Mouse (Mus musculus) G1E-ER4 (cell line): ENCODE measurements around the gene Tph1. TPM values are rescaled to one million over a fixed set of nuclear protein-coding genes. Genes with fewer than 3 reads are reported as not detected.
A peak's percentile ranks its signal among the peaks of the same experiment; 100 is the strongest.

Experiments used
- GATA1 ChIP-seq: IDR thresholded peaks from one replicate; pipeline ENCODE4 v1.8.0; 2012; ENCODE audit warnings: low read length, inconsistent platforms
- polyA plus RNA-seq: library from polyadenylated mRNA; stranded (reverse); fragments of >175 nt; gene quantifications from 2 replicates; pipeline ENCODE4 v1.2.3, GENCODE M21; 2012

Tph1 gene
- polyA plus RNA-seq: 0.37 and 0.60 TPM in 2 replicates

DNA sequence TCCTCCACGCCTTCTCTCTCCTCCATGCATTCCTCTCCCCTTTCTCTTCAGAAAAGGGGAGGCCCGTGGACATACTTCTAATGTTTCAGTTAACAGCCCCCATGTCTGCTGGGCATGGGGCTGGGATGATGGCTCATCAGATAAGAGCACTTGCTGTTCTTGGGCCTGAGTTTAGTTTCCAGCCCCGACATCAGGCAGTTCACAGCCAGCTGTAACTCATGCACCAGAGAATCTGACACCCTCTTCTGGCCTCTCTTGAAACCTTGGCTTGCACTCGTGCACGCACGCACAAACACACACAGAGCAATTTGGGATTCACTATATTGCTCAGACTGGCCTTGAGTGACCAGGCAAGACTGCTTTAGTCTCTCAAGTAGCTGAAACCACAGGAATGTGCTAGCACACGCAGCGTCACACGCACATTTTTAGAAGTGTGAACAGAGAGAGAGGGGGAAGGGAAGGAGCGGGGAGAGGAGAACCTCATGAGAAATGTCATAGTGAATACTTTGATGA, at the start of gene Tph1:
TSS of gene Tph1 (minus strand) at position 378 of the 513 bp plus-strand sequence.
- TF ChIP-seq GATA1: no peak

DNA sequence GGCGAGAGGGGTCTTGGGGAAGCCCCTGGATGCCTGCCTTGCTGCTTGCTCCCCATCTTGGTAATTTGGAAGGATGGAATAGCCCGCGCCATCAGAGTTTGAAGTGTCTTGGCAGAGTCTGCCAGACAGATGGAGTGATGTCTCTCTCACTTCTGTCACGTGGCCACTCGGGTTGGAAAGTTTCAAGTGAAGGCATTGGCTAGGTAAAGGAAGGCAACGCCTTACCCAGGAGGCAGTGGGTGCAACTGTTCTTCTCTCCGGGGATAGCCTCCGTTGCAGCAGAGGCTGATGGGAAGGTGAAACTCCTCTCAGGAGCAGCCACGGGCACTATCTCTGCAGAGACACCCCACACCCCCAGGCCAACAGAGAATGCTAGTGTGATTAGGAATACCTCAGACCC, 48.1 kb upstream of the Tph1 start:
- no peak for TF ChIP-seq GATA1

DNA sequence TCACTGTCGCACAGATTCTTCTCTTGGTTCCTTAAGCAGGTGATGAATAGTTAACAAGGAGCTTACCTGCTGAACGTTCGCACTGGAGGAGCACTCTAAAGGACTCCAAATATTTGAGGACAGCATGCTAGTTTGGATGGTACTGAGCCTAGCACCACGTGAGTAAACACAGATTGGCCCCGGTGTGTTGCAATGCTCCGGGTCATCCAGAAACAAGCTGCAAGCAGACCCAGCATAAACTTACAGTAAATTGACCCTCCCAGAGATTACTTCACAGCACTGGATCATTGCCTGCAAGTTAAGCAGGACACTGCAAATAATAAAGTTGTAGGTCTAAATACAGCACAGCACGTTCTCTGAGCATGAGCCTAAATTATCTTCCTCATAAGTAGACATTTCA, 47.2 kb upstream of the Tph1 start:
- no peak for TF ChIP-seq GATA1

DNA sequence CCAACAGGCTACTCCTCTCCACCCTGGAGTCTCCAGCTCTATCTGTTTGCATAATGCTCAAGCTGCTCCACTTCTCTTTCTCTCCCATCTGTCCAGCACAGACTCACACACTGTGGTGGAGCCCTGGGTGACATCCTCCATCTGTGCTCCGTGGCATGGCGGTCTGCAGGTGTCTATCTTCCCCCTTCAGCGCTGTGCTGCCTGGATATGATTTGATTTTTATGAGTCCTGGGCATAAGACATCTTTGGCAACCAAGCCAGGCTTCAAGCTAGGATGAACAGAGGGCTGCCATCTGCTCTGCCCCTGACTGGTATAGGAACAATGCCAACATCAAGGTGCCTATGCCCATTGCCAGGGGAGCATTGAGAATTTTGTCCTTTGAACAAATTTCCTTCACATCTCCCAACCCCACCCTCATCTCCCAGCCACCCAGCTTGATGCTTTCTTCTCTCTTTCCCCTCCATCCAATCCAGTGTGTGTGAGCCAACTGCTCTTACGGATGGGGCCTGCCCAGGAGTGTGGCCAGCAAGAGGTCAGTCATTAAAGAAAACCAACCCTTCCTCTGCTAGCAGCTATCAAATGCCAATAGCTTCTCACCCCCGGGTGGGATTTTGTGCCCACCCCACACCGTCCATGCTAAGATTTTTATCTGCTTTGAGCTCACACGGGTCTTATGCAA, 46.4 kb upstream of the Tph1 start:
- no peak for TF ChIP-seq GATA1

DNA sequence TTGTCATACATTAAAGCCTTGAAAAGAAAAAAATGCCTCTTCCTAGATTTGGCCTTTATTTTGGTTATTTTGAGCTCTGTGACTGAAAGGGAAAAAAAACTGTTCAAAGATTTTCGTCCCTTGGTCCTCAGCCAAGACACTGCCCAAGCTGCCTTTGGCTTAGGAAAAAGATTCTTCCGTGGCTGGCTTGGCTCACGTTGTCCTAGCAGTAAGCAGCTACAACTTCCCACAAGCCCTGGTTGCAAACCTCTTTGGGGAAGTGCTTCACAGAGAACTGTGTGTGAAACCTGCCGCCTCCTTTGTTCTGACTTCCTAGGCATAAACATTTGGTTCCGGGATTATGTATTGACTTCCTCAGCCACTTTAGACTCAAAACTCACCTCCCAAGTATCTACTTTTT, 44.6 kb upstream of the Tph1 start:
- TF ChIP-seq GATA1: no peak

DNA sequence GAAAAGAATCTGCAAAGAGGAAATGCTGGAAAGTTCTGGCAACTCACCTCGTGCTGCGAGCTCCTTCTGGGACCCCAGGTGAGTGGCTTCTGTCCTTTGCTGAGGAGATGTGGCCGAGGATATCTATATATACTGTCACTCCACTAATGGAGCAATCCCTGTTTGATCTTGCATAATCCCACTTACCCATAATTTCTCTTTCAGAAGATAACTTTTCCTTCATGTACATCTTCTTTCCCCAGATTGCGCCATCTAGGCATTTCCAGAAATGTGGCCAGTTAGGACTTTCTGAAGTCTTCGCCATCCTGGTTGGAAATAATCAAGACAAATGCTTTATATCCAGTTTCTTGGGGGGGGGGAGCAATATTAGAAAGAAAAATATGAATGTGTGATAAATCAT, 43.3 kb upstream of the Tph1 start, which contains the start of gene Saa3:
TSS of gene Saa3 (minus strand) at position 101 of the 400 bp plus-strand sequence.
- TF ChIP-seq GATA1: no peak

DNA sequence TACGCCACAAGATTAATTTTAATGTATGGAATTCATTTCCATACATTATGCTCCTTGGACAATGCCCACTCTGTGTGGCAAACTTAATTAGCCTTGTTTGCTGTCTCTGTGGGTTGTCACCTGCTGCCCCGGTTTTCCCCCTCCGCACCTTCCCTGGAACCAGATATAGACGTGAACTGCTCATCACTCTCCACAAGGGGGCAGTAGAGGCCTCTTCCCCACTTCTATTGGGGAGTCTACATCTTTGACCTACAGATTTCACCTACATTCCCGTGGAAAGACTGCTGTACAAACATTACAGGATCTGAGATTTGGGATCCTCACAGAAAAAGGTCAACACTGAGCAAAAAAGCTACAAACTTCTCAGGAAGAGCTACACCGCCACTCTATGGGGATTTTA, 42.2 kb upstream of the Tph1 start:
- no peak for TF ChIP-seq GATA1

DNA sequence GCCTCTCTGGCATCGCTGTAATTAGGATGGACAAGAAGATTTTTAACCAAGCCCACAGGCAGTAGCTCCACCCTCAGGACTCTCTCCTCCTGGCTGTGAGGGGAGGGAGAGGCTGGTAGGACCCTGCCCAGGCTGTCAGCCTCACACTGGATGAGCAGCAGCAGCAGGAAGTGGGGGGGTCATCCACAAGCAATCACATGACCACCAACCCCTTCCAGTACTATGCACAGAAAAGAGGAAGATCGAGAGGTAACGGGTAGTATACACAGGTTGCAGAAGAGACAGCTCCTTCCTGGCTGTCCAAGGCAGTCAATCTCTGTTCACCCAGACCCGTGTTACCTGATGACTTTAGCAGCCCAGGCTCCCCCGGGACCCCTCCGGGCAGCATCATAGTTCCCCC, 39.9 kb upstream of the Tph1 start:
- TF ChIP-seq GATA1: no peak

DNA sequence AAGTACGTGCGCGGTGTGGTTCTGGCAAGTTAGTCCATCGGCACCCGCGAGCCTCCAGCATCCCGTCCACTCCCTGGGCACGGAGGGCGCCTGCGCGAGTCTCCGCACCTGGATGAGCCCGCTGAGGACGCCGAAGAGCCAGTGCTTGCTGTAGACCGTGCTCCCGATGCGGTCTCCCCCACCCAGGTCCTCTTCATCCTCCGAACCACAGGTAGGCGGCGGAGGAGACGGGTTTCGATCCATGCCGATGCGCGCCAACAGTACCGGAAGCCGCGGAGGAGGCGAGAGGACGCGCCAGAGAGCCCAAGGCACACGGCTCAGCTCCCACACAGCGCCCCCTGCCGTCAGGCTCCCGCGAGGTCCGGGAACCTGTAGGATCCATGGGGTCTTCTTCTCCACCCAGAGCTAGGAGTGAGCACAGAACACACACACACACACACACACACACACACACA, 38.1 kb upstream of the Tph1 start, which contains the start of gene Saal1:
TSS of gene Saal1 (minus strand) at position 291 of the 455 bp plus-strand sequence.
- no peak for TF ChIP-seq GATA1

DNA sequence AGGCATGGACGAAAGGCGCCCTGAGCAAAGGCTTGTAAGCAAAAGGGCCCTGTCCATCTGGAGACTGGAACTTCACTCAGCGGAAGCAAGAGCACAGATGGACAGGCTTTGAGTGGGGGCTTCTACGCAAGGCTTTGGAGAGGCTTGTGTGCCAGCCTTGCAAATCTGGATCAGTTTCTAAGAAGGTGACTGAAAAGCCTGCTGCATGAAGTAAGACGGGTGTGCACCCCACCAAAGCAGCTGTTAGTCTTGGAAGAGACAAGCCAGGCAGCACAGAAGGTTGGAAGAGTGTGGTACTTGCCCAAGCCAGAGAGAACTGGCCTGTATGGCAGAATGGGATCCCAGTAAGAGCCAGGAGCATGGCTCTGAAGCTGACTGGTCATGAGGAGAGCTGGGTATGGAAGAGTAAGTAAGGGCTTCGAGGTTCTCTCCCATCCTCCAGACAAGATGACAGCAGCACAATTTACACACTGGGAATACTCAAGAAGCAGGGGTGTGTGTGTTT, 28.2 kb upstream of the Tph1 start:
- no peak for TF ChIP-seq GATA1

DNA sequence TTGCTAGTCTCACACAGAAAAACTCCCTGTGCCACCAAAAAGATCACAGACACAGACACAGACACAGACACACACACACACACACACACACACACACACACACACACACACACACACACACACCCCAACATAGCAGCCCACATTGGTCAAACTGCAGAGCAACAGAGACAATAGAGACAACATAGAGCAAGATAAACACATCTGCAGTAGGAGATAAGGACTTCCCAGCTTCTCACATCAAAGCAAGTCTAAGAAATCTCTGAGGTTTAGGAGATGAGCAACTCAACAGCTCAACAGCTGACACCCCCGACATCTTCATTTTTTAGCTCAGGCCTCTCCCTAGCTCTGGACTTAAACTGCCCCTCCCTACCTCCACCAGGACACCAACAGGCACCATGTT, 24.4 kb upstream of the Tph1 start:
- peak; percentile 98 for TF ChIP-seq GATA1

DNA sequence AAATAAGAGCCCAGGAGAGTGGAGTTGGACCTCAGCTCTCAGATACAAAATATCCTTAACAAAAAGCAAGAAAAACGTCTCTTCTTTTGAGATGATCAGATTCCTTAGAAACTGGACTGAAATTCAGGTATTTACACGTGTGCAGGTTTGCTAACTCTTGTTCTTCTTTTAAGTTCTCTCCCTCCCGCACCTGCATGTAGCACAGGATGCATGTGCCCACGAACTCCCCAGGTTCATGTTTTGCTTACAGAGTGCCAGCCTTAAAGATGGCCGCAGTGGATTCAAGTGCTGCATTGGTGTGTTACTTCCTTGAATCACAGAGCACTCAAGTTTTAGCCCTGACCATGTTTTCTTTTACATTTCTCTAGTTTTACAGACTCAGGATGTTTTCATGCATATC, 14.5 kb upstream of the Tph1 start:
- TF ChIP-seq GATA1: no peak

DNA sequence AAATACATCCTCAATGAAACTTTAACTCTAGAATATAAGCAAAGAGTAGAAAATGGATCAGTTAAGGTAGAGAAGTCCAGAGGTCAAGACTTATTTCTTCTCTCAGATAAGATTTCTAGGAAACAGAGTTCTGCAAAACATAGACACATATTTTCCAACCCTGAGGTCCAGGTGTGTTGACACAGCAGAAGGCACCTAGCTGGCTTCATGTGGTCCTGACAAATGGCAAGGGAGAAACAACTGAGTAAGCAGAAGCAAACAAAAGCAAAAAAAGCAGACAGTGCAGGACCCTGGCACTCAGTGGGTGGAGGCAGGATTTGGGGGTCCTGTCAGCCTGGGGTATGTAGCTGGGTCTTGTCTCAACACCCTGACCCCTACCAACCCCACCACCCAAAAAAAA, 8.4 kb upstream of the Tph1 start:
- TF ChIP-seq GATA1: no peak

DNA sequence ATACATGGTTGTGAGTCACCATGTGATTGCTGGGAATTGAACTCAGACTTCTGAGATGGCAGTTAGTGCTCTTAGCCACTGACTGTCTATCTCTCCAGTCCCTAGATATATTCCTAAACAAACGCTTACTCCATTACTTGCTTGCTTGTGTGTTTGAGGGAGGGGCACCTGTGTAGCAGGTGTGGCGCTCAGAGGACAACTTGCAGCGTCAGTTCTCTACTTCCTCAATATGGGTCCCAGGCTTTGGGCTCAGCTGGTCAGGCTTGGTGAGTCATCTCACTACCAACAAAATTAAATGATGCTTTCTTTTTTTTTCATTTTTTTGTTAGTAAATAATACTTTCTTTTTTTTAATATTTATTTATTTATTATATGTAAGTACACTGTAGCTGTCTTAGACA, 6.1 kb upstream of the Tph1 start:
- no peak for TF ChIP-seq GATA1

DNA sequence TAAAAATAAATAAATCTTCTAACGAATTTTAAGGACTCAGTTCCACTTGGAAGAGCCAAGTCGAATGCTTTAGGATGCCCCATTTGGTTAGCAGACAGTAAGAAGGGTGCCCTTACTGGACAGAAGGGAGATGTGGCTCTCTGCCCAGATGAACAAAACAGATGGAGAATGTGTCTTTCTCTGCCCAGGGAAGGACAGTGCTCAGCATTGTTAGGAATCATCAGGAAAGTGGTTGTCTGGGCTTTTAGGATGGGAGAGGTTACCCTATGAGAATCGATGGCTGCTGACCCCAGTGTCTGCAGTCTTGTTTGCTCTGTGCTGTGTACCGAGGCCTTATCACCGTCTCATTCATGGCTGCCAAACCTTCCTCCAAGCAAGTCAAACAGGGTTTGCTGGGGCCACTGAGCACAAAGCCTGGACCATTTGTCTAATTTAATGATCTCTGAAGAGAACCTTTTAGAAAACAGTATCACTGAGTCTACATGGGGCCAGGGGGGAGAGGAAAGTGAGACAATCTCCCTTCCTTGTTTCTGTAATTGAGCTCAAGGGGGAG, 4.5 kb upstream of the Tph1 start:
- no peak for TF ChIP-seq GATA1

DNA sequence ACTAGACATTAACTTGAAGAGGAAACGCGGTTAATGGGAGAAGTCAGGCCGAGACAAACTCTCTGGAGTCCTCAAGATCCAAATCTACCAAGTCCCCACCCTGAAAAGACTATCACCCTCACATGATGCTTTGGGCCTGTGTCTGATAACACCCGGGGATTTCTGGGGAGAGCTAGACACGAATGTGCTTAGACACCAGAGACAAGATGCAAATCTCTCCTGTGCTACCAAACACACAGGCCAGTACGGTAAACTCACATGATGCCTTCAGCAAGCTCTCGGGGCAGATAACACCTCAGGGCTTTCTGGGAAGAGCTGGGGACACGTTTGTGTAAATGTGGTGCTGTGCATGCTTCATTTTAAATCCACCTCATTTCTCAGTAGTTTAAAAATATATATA, 3.5 kb upstream of the Tph1 start:
- TF ChIP-seq GATA1: peak; percentile 93

DNA sequence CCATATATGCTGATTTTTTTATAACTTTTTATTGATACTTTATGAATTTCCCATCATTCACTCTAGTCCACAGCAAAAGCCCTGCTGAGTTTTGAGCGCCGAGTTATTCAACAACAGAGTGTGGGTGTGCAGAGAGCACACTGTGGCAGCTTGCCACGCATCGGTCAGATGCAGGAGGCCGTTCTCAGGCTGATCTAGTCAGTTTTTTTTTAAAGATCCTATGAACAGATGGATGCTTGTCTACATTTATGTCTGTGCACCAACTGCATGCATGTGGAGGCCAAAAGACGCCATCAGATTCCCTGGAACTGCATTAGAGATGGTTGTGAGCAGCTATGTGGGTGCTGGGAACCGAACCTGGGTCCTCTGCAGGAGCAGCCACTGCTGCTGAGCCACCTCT, 2.7 kb upstream of the Tph1 start:
- TF ChIP-seq GATA1: no peak
